Mouse (Mus musculus): ENCODE results near the gene Plxnc1. TPM values are rescaled to one million over a fixed set of nuclear protein-coding genes. Genes with fewer than 3 reads are reported as not detected.

The Plxnc1 gene
- polyA plus RNA-seq, 1 experiment from 2014 or later = 1.8 TPM

GRCm38 (mm10) chr10:94777576-94777975, 167.1 kb downstream of the Plxnc1 start:
- H3K9ac ChIP-seq = no peak overlapping the region
- H3K4me2 ChIP-seq = no peak overlapping the region
- peaks cover 18% of the 10 kb centered on the region; the same call in 1 of the 2 replicates for H3K36me3 ChIP-seq
- H3K27me3 ChIP-seq = no peaks in the 10 kb centered on the region
- no peaks in the 10 kb centered on the region for H3K4me1 ChIP-seq
- no peaks in the 10 kb centered on the region for H3K9me3 ChIP-seq
- H3K4me3 ChIP-seq = no peak overlapping the region
- WGBS = 93% methylated on average over 3 of the region's 3 CpGs
- H3K27ac ChIP-seq = no peak overlapping the region
- no peak for ATAC-seq (ENCODE audit: insufficient number of reproducible peaks, low FRiP score, low TSS enrichment, low read depth)

DNA sequence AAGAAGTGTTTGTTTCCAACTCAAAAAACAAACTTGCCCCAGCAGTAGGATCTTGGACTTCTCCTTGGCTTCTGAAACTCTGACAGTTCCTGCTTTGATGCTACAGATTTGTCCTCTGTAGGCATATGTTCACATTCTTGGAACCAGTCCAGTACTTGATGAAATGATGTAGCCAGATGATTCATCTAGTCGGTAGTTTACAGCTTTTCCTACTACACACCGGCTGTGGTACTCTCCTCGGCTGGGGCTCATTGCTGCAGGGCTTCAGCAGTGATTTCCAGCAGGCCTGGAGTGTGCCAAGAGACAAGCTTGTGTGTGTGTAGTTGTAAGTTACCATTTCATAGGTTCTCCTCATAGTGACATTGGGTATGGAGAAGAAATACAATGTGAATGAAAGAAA, 173.1 kb downstream of the Plxnc1 start:
- H3K4me2 ChIP-seq = no peak overlapping the region
- WGBS = 27% methylated on average over 3 of the region's 3 CpGs

DNA sequence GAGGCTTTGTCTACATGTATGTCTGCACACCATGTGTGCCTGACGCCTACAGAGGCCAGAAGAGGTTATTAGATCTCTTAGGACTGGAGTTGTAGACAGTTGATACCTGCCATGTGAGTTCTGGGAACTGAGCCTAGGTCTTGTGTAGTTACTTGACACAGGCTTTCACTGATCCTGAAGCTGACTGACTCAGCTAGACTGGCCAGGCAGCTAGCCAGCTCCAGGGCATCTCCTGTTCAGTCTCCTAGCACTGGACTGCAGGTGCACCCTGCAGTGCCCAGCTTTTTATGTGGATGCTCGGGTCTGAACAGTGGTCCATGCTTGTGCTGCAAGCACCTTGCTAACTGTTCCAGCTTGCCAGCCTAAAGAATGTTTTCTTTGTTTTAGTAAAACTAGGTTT, 197.6 kb downstream of the Plxnc1 start:
- 61% methylated on average over 2 of the region's 2 CpGs for WGBS
- H3K4me3 ChIP-seq = no peak overlapping the region
- no peak overlapping the region for H3K9ac ChIP-seq
- ATAC-seq (ENCODE audit: insufficient number of reproducible peaks, low FRiP score, low TSS enrichment, low read depth) = no peak
- peaks cover 7% of the 10 kb centered on the region; the same call in 1 of the 2 replicates for H3K36me3 ChIP-seq
- H3K27me3 ChIP-seq = no peaks in the 10 kb centered on the region
- H3K4me1 ChIP-seq = no peaks in the 10 kb centered on the region
- H3K4me2 ChIP-seq = no peak overlapping the region
- H3K27ac ChIP-seq = no peak overlapping the region
- H3K9me3 ChIP-seq = no peaks in the 10 kb centered on the region

More for the DNA sequence above, 173.1 kb downstream of the Plxnc1 start:
- Histone ChIP-seq H3K4me3 (no peak overlapping the region), H3K36me3 (peaks cover 3% of the 10 kb centered on the region; the same call in 1 of the 2 replicates), H3K9ac (no peak overlapping the region), H3K9me3 (no peaks in the 10 kb centered on the region), H3K27ac (no peak overlapping the region), H3K4me1 (0 out of 2 replicates have a peak, but pooled peaks cover 3% of the 10 kb centered on the region), H3K27me3 (no peaks in the 10 kb centered on the region)
- no peak for ATAC-seq (ENCODE audit: insufficient number of reproducible peaks, low FRiP score, low TSS enrichment, low read depth)

- Histone ChIP-seq H3K27ac (no peak overlapping the region), H3K9me3 (no peaks in the 10 kb centered on the region), H3K36me3 (no peaks in the 10 kb centered on the region), H3K4me1 (no peaks in the 10 kb centered on the region), H3K4me2 (no peak overlapping the region), H3K27me3 (no peaks in the 10 kb centered on the region), H3K4me3 (no peak overlapping the region), H3K9ac (no peak overlapping the region)
- WGBS = 97% methylated on average over 3 of the region's 3 CpGs
- no peak for ATAC-seq (ENCODE audit: insufficient number of reproducible peaks, low FRiP score, low TSS enrichment, low read depth)
Measured at GRCm38 (mm10) chr10:94741459-94741858, 203.2 kb downstream of the Plxnc1 start.
